Mouse (Mus musculus) forebrain, embryonic 10.5 days (tissue): Measurements from ENCODE around the gene Mgat4b. TPM values are rescaled to one million over a fixed set of nuclear protein-coding genes. Genes with fewer than 3 reads are reported as not detected.

Experiments
- DNase-seq: peaks from one replicate; pipeline ENCODE4 v3.0.0-alpha.2; 2017; ENCODE audit warnings: low spot score; ENCODE audit errors: extremely low spot score
- H3K27ac ChIP-seq: fragments of 300-500 bp; sonication (generic); 2 replicates; pipeline ENCODE4 v1.5.1; 2016; ENCODE audit warnings: mild to moderate bottlenecking
- H3K27me3 ChIP-seq: fragments of 300-500 bp; sonication (generic); 2 replicates; pipeline ENCODE4 v1.6.1; 2016; ENCODE audit warnings: mild to moderate bottlenecking; ENCODE audit not compliant: poor library complexity, severe bottlenecking
- H3K36me3 ChIP-seq: fragments of 300-500 bp; sonication (generic); replicated peaks from 2 replicates; pipeline ENCODE4 v1.6.1; 2016; ENCODE audit warnings: mild to moderate bottlenecking, moderate library complexity
- H3K4me1 ChIP-seq: fragments of 300-500 bp; sonication (generic); 2 replicates; pipeline ENCODE4 v1.6.1; 2016
- H3K4me3 ChIP-seq: fragments of 300-500 bp; sonication (generic); 2 replicates; pipeline ENCODE4 v1.5.1; 2016; ENCODE audit warnings: mild to moderate bottlenecking, moderate library complexity
- H3K9me3 ChIP-seq: fragments of 300-500 bp; sonication (generic); 2 replicates; pipeline ENCODE4 v1.6.1; 2016; ENCODE audit warnings: mild to moderate bottlenecking, moderate library complexity
- WGBS: fragments of 180-500 bp; shearing (Covaris S2); methylation state at CpG from one replicate; pipeline ENCODE4 v1.1.7; 2016; 5-methylcytosine and 5-hydroxymethylcytosine counted together
- polyA plus RNA-seq: library from polyadenylated mRNA; unstranded; fragments of >200 nt; fragmentation: Nextera tagmentation; extraction: Ambion mirVana; gene quantifications from 2 replicates; pipeline ENCODE4 v1.2.1, GENCODE M21; 2016

Gene Mgat4b
- polyA plus RNA-seq, 1 experiment from 2014 or later = 10.8 TPM

- no peak for DNase-seq
- WGBS = 83% methylated on average over 11 of the region's 11 CpGs
- H3K4me3 ChIP-seq = no peak overlapping the region
- H3K9me3 ChIP-seq = no peaks in the 10 kb centered on the region
- peaks cover 45% of the 10 kb centered on the region for H3K4me1 ChIP-seq
- peaks cover 43% of the 10 kb centered on the region for H3K36me3 ChIP-seq
- H3K27me3 ChIP-seq = peaks cover 76% of the 10 kb centered on the region
- no peak overlapping the region for H3K27ac ChIP-seq
Measured at GRCm38 (mm10) chr11:50233993-50234392, 23.3 kb downstream of the Mgat4b start.

GRCm38 (mm10) chr11:50234606-50235005, 23.9 kb downstream of the Mgat4b start:
- no peak overlapping the region for H3K4me3 ChIP-seq
- peaks cover 76% of the 10 kb centered on the region for H3K27me3 ChIP-seq
- no peak for DNase-seq
- 96% methylated on average over 25 of the region's 25 CpGs for WGBS
- H3K9me3 ChIP-seq = no peaks in the 10 kb centered on the region
- peaks cover 39% of the 10 kb centered on the region for H3K4me1 ChIP-seq
- H3K27ac ChIP-seq = no peak overlapping the region
- H3K36me3 ChIP-seq = peaks cover 43% of the 10 kb centered on the region

- Histone ChIP-seq H3K27me3 (peaks cover 61% of the 10 kb centered on the region), H3K4me3 (peak overlapping the region; percentile 76), H3K27ac (peak overlapping the region; percentile 72), H3K4me1 (peaks cover 22% of the 10 kb centered on the region), H3K9me3 (no peaks in the 10 kb centered on the region), H3K36me3 (peaks cover 36% of the 10 kb centered on the region)
- peak; percentile 80 for DNase-seq
- WGBS = under 1% methylated on average over 27 of the region's 27 CpGs
Measured at GRCm38 (mm10) chr11:50236540-50236936, 25.8 kb downstream of the Mgat4b start.

- no peak for DNase-seq
- under 1% methylated on average over 66 of the region's 66 CpGs for WGBS
- Histone ChIP-seq H3K9me3 (no peaks in the 10 kb centered on the region), H3K4me3 (peak overlapping the region; percentile 76), H3K27me3 (peaks cover 56% of the 10 kb centered on the region), H3K4me1 (peaks cover 20% of the 10 kb centered on the region), H3K27ac (peak overlapping the region; percentile 72), H3K36me3 (peaks cover 29% of the 10 kb centered on the region)
Measured at GRCm38 (mm10) chr11:50236937-50237835, 26.5 kb downstream of the Mgat4b start.

GRCm38 (mm10) chr11:50238324-50238723, 27.6 kb downstream of the Mgat4b start, which contains the start of gene Ltc4s:
TSS of gene Ltc4s (minus strand) at chr11:50238616.
- 49% methylated on average over 10 of the region's 10 CpGs for WGBS
- peak within 1 kb of the TSS; percentile 76 for H3K4me3 ChIP-seq
- peaks cover 56% of the 10 kb centered on the region for H3K27me3 ChIP-seq
- H3K27ac ChIP-seq = no peak within 1 kb of the TSS
- H3K4me1 ChIP-seq = peaks cover 20% of the 10 kb centered on the region
- H3K36me3 ChIP-seq = peaks cover 18% of the 10 kb centered on the region
- DNase-seq = no peak
- no peaks in the 10 kb centered on the region for H3K9me3 ChIP-seq

GRCm38 (mm10) chr11:50238821-50239791, 28.4 kb downstream of the Mgat4b start:
- Histone ChIP-seq H3K4me1 (peaks cover 20% of the 10 kb centered on the region), H3K27me3 (peaks cover 55% of the 10 kb centered on the region), H3K4me3 (peak overlapping the region; percentile 76; the same call in 1 of the 2 replicates), H3K9me3 (no peaks in the 10 kb centered on the region), H3K36me3 (peaks cover 10% of the 10 kb centered on the region), H3K27ac (no peak overlapping the region)
- 93% methylated on average over 9 of the region's 9 CpGs for WGBS
- no peak for DNase-seq

- WGBS = 91% methylated on average over 7 of the region's 7 CpGs
- Histone ChIP-seq H3K9me3 (no peaks in the 10 kb centered on the region), H3K4me3 (no peak overlapping the region), H3K27me3 (peaks cover 44% of the 10 kb centered on the region), H3K27ac (no peak overlapping the region), H3K36me3 (no peaks in the 10 kb centered on the region), H3K4me1 (peaks cover 20% of the 10 kb centered on the region)
- no peak for DNase-seq
Measured at GRCm38 (mm10) chr11:50240235-50240911, 29.7 kb downstream of the Mgat4b start.

- Histone ChIP-seq H3K27me3 (peaks cover 9% of the 10 kb centered on the region), H3K4me3 (no peak overlapping the region), H3K9me3 (no peaks in the 10 kb centered on the region), H3K4me1 (no peaks in the 10 kb centered on the region), H3K27ac (no peak overlapping the region), H3K36me3 (no peaks in the 10 kb centered on the region)
- DNase-seq = no peak
- WGBS = 86% methylated on average over 6 of the region's 6 CpGs
Measured at GRCm38 (mm10) chr11:50243926-50244325, 33.2 kb downstream of the Mgat4b start.

GRCm38 (mm10) chr11:50245269-50245668, 34.6 kb downstream of the Mgat4b start:
- 80% methylated on average over 5 of the region's 5 CpGs for WGBS
- Histone ChIP-seq H3K4me1 (no peaks in the 10 kb centered on the region), H3K27ac (no peak overlapping the region)

GRCm38 (mm10) chr11:50248473-50249171, 37.9 kb downstream of the Mgat4b start:
- WGBS = 85% methylated on average over 7 of the region's 7 CpGs
- Histone ChIP-seq H3K4me1 (peaks cover 18% of the 10 kb centered on the region), H3K9me3 (no peaks in the 10 kb centered on the region), H3K27ac (no peak overlapping the region), H3K36me3 (no peaks in the 10 kb centered on the region), H3K4me3 (no peak overlapping the region), H3K27me3 (no peaks in the 10 kb centered on the region)
- no peak for DNase-seq

More at GRCm38 (mm10) chr11:50245269-50245668, 34.6 kb downstream of the Mgat4b start:
- no peaks in the 10 kb centered on the region for H3K27me3 ChIP-seq
- H3K9me3 ChIP-seq = no peaks in the 10 kb centered on the region
- H3K36me3 ChIP-seq = no peaks in the 10 kb centered on the region
- no peak for DNase-seq
- H3K4me3 ChIP-seq = no peak overlapping the region

- no peaks in the 10 kb centered on the region for H3K9me3 ChIP-seq
- DNase-seq = no peak
- peak overlapping the region; percentile 76 for H3K27ac ChIP-seq
- no peaks in the 10 kb centered on the region for H3K27me3 ChIP-seq
- 68% methylated on average over 3 of the region's 3 CpGs for WGBS
- H3K4me1 ChIP-seq = peaks cover 18% of the 10 kb centered on the region
- H3K36me3 ChIP-seq = peaks cover 18% of the 10 kb centered on the region
- H3K4me3 ChIP-seq = no peak overlapping the region
Measured at GRCm38 (mm10) chr11:50252166-50252565, 41.5 kb downstream of the Mgat4b start.
